Mouse (Mus musculus) ovary, postnatal 14 days (tissue): ENCODE results near the gene Pax5.

Experiments
- DNase-seq: peaks from one replicate; pipeline ENCODE4 v3.0.0; 2022; ENCODE audit warnings: low spot score

The Pax5 gene

GRCm38 (mm10) chr4:44705967-44706366 lies 4.3 kb downstream of the Pax5 start:
- DNase-seq = no peak

GRCm38 (mm10) chr4:44705151-44705550 lies 5.1 kb downstream of the Pax5 start:
- no peak for DNase-seq

- DNase-seq = peak; percentile 86
Observed at GRCm38 (mm10) chr4:44704369-44704745, 5.9 kb downstream of the Pax5 start.

GRCm38 (mm10) chr4:44703686-44704368 lies 6.5 kb downstream of the Pax5 start:
- no peak for DNase-seq

- no peak for DNase-seq
Observed at GRCm38 (mm10) chr4:44702891-44703685, 7.2 kb downstream of the Pax5 start.

- no peak for DNase-seq
Observed at GRCm38 (mm10) chr4:44702011-44702527, 8.2 kb downstream of the Pax5 start.

GRCm38 (mm10) chr4:44701513-44701912 lies 8.8 kb downstream of the Pax5 start:
- DNase-seq = no peak

- no peak for DNase-seq
Observed at GRCm38 (mm10) chr4:44696676-44697075, 13.6 kb downstream of the Pax5 start.

- no peak for DNase-seq
Observed at GRCm38 (mm10) chr4:44694369-44694768, 15.9 kb downstream of the Pax5 start.

- DNase-seq = no peak
Observed at GRCm38 (mm10) chr4:44685582-44685981, 24.7 kb downstream of the Pax5 start.

GRCm38 (mm10) chr4:44680242-44680897 lies 29.9 kb downstream of the Pax5 start:
- DNase-seq = no peak

- DNase-seq = no peak
Observed at GRCm38 (mm10) chr4:44678641-44679040, 31.6 kb downstream of the Pax5 start.

GRCm38 (mm10) chr4:44678026-44678425 lies 32.3 kb downstream of the Pax5 start:
- DNase-seq = no peak

GRCm38 (mm10) chr4:44674973-44675372 lies 35.3 kb downstream of the Pax5 start:
- DNase-seq = no peak

GRCm38 (mm10) chr4:44673726-44674125 lies 36.6 kb downstream of the Pax5 start:
- no peak for DNase-seq

- DNase-seq = no peak
Observed at GRCm38 (mm10) chr4:44672216-44672937, 37.9 kb downstream of the Pax5 start.

GRCm38 (mm10) chr4:44671486-44671885 lies 38.8 kb downstream of the Pax5 start:
- DNase-seq = no peak

GRCm38 (mm10) chr4:44671035-44671434 lies 39.3 kb downstream of the Pax5 start:
- DNase-seq = no peak

- DNase-seq = no peak
Observed at GRCm38 (mm10) chr4:44670380-44670779, 39.9 kb downstream of the Pax5 start.

- no peak for DNase-seq
Observed at GRCm38 (mm10) chr4:44669485-44670181, 40.7 kb downstream of the Pax5 start.

GRCm38 (mm10) chr4:44668574-44668973 lies 41.7 kb downstream of the Pax5 start:
- DNase-seq = no peak
